Mouse (Mus musculus): Measurements from ENCODE around the gene Fam136a.

DNA sequence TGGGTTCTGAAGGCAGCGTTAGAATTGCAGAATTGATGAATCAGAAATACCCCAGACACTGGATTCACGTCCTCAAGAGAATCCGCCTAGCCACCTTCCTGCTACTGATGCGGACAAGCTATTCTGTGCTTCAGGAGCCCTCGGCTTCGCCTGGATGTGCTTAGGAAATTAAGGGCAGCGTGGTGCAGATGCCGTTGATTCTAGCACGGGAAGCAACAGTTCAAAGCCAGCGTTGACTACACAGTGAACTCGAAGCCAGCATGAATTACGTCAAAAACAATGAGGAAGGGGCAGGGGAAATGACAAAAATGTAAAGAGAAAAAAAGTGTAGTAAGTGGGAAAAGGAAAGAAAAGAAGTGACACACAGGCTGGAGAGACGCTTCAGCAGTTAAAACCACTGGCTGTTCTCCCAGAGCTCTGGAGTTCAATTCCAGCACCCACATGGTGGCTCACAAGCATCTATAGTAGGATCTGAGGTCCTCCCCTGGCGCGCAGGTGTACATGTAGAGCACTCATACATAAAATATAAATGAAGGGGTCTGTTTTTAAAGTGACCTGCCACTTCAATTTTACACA is 5.4 kb downstream of the Fam136a start, which contains the start of gene Snrpg:
- TF ChIP-seq POLR2A (IDR thresholded peaks at IDR 0.05; ENCODE audit: insufficient read length, low read depth), result no peak
- TF ChIP-seq E2F4 (IDR thresholded peaks at IDR 0.05; ENCODE audit: insufficient read depth), result no peak
- TF ChIP-seq MYOD1 (IDR thresholded peaks at IDR 0.05; ENCODE audit: control insufficient read depth in 1 of 3, insufficient read length in 2 of 3, low read depth in 2 of 3), result no peak

Data from myocyte (in vitro differentiated cells).